Mouse (Mus musculus) embryonic facial prominence, embryonic 10.5 days (tissue): ENCODE data around the gene Wdr64. TPM values are rescaled to one million over a fixed set of nuclear protein-coding genes. Genes with fewer than 3 reads are reported as not detected.

Experiments used
- DNase-seq: peaks from one replicate; pipeline ENCODE4 v3.0.0-alpha.2; 2017; ENCODE audit warnings: low spot score
- H3K27ac ChIP-seq: fragments of 300-500 bp; sonication (generic); replicated peaks from 2 replicates; pipeline ENCODE4 v1.5.1; 2016; ENCODE audit warnings: mild to moderate bottlenecking
- H3K27me3 ChIP-seq: fragments of 300-500 bp; sonication (generic); replicated peaks from 2 replicates; pipeline ENCODE4 v1.6.1; 2016; ENCODE audit warnings: low read depth, mild to moderate bottlenecking; ENCODE audit not compliant: poor library complexity, severe bottlenecking
- H3K36me3 ChIP-seq: fragments of 300-500 bp; sonication (generic); replicated peaks from 2 replicates; pipeline ENCODE4 v1.6.1; 2016; ENCODE audit warnings: mild to moderate bottlenecking, moderate library complexity
- H3K4me1 ChIP-seq: fragments of 300-500 bp; sonication (generic); 2 replicates; pipeline ENCODE4 v1.6.1; 2016
- H3K4me3 ChIP-seq: fragments of 300-500 bp; sonication (generic); 2 replicates; pipeline ENCODE4 v1.5.1; 2016; ENCODE audit warnings: mild to moderate bottlenecking, moderate library complexity
- H3K9me3 ChIP-seq: fragments of 300-500 bp; sonication (generic); 2 replicates; pipeline ENCODE4 v1.6.1; 2016; ENCODE audit warnings: mild to moderate bottlenecking
- WGBS: fragments of 180-500 bp; shearing (Covaris S2); methylation state at CpG from one replicate; pipeline ENCODE4 v1.1.7; 2016; 5-methylcytosine and 5-hydroxymethylcytosine counted together
- polyA plus RNA-seq: library from polyadenylated mRNA; unstranded; fragments of >200 nt; fragmentation: Nextera tagmentation; extraction: Ambion mirVana; gene quantifications from 2 replicates; pipeline ENCODE4 v1.2.1, GENCODE M21; 2016

Wdr64 gene
- polyA plus RNA-seq, 1 experiment from 2014 or later: not detected

- H3K27me3 ChIP-seq: no peaks in the 10 kb centered on the region
- peak; percentile 98 for DNase-seq
- under 1% methylated on average over 73 of the region's 73 CpGs for WGBS
- H3K36me3 ChIP-seq: peaks cover 11% of the 10 kb centered on the region
- peak within 1 kb of the TSS; percentile 97 for H3K27ac ChIP-seq
- peak within 1 kb of the TSS; percentile 84 for H3K4me3 ChIP-seq
- peaks cover 26% of the 10 kb centered on the region for H3K4me1 ChIP-seq
- H3K9me3 ChIP-seq: no peaks in the 10 kb centered on the region
Measured at GRCm38 (mm10) chr1:175692246-175692996, 6.0 kb upstream of the Wdr64 start, which contains the start of the genes Opn3 and Chml. TSS of gene Opn3 (minus strand) at chr1:175692776. TSS of gene Chml (minus strand) at chr1:175692901.

GRCm38 (mm10) chr1:175692997-175693361 is 5.4 kb upstream of the Wdr64 start:
- H3K4me3 ChIP-seq: peak overlapping the region; percentile 84
- WGBS: 2% methylated on average over 17 of the region's 17 CpGs
- H3K9me3 ChIP-seq: no peaks in the 10 kb centered on the region
- H3K27ac ChIP-seq: peak overlapping the region; percentile 97
- no peaks in the 10 kb centered on the region for H3K27me3 ChIP-seq
- H3K4me1 ChIP-seq: peaks cover 26% of the 10 kb centered on the region
- no peak for DNase-seq
- H3K36me3 ChIP-seq: peaks cover 6% of the 10 kb centered on the region

- no peak overlapping the region for H3K27ac ChIP-seq
- peak overlapping the region; percentile 84 for H3K4me3 ChIP-seq
- peaks cover under 1% of the 10 kb centered on the region; the same call in 1 of the 2 replicates for H3K36me3 ChIP-seq
- H3K27me3 ChIP-seq: no peaks in the 10 kb centered on the region
- WGBS: 48% methylated on average over 12 of the region's 12 CpGs
- DNase-seq: no peak
- H3K4me1 ChIP-seq: peaks cover 26% of the 10 kb centered on the region
- H3K9me3 ChIP-seq: no peaks in the 10 kb centered on the region
Measured at GRCm38 (mm10) chr1:175693429-175693960, 4.9 kb upstream of the Wdr64 start.

- Histone ChIP-seq H3K27me3 (no peaks in the 10 kb centered on the region), H3K4me1 (peaks cover 5% of the 10 kb centered on the region; the same call in 1 of the 2 replicates), H3K9me3 (no peaks in the 10 kb centered on the region), H3K36me3 (no peaks in the 10 kb centered on the region), H3K4me3 (no peak overlapping the region), H3K27ac (no peak overlapping the region)
- DNase-seq: no peak
- WGBS: 67% methylated on average over 3 of the region's 3 CpGs
Measured at GRCm38 (mm10) chr1:175699375-175699774, 982 bp downstream of the Wdr64 start.

GRCm38 (mm10) chr1:175699796-175700195 is 1.4 kb downstream of the Wdr64 start:
- Histone ChIP-seq H3K9me3 (no peaks in the 10 kb centered on the region), H3K36me3 (no peaks in the 10 kb centered on the region), H3K27ac (no peak overlapping the region), H3K4me1 (peaks cover 5% of the 10 kb centered on the region; the same call in 1 of the 2 replicates), H3K4me3 (no peak overlapping the region), H3K27me3 (no peaks in the 10 kb centered on the region)
- DNase-seq: peak; percentile 18
- WGBS: 34% methylated on average over 4 of the region's 4 CpGs

GRCm38 (mm10) chr1:175701145-175701544 is 2.8 kb downstream of the Wdr64 start:
- no peaks in the 10 kb centered on the region for H3K36me3 ChIP-seq
- H3K27ac ChIP-seq: no peak overlapping the region
- peaks cover 5% of the 10 kb centered on the region; the same call in 1 of the 2 replicates for H3K4me1 ChIP-seq
- H3K4me3 ChIP-seq: no peak overlapping the region
- no peaks in the 10 kb centered on the region for H3K9me3 ChIP-seq
- DNase-seq: no peak
- 79% methylated on average over 4 of the region's 4 CpGs for WGBS
- no peaks in the 10 kb centered on the region for H3K27me3 ChIP-seq

GRCm38 (mm10) chr1:175707599-175707998 is 9.2 kb downstream of the Wdr64 start:
- WGBS: 80% methylated on average over 5 of the region's 5 CpGs
- H3K4me1 ChIP-seq: no peaks in the 10 kb centered on the region
- H3K9me3 ChIP-seq: no peaks in the 10 kb centered on the region
- no peak for DNase-seq
- H3K36me3 ChIP-seq: no peaks in the 10 kb centered on the region
- no peak overlapping the region for H3K4me3 ChIP-seq
- no peaks in the 10 kb centered on the region for H3K27me3 ChIP-seq
- no peak overlapping the region for H3K27ac ChIP-seq

- Histone ChIP-seq H3K4me3 (no peak overlapping the region), H3K27ac (no peak overlapping the region), H3K4me1 (no peaks in the 10 kb centered on the region), H3K36me3 (no peaks in the 10 kb centered on the region), H3K27me3 (no peaks in the 10 kb centered on the region), H3K9me3 (no peaks in the 10 kb centered on the region)
- no peak for DNase-seq
Measured at GRCm38 (mm10) chr1:175708013-175708412, 9.6 kb downstream of the Wdr64 start.

GRCm38 (mm10) chr1:175712338-175712909 is 14.0 kb downstream of the Wdr64 start:
- Histone ChIP-seq H3K27ac (no peak overlapping the region), H3K27me3 (no peaks in the 10 kb centered on the region), H3K4me1 (no peaks in the 10 kb centered on the region), H3K36me3 (no peaks in the 10 kb centered on the region), H3K4me3 (no peak overlapping the region), H3K9me3 (no peaks in the 10 kb centered on the region)
- DNase-seq: no peak
- 84% methylated on average over 11 of the region's 11 CpGs for WGBS

- no peak for DNase-seq
- H3K4me3 ChIP-seq: no peak overlapping the region
- no peak overlapping the region for H3K27ac ChIP-seq
- H3K9me3 ChIP-seq: no peaks in the 10 kb centered on the region
- H3K4me1 ChIP-seq: no peaks in the 10 kb centered on the region
- H3K36me3 ChIP-seq: no peaks in the 10 kb centered on the region
- WGBS: 91% methylated on average over 9 of the region's 9 CpGs
- H3K27me3 ChIP-seq: no peaks in the 10 kb centered on the region
Measured at GRCm38 (mm10) chr1:175716832-175717231, 18.4 kb downstream of the Wdr64 start.

GRCm38 (mm10) chr1:175725771-175726170 is 27.4 kb downstream of the Wdr64 start:
- no peak overlapping the region for H3K4me3 ChIP-seq
- WGBS: 59% methylated on average over 7 of the region's 7 CpGs
- no peaks in the 10 kb centered on the region for H3K36me3 ChIP-seq
- no peaks in the 10 kb centered on the region for H3K27me3 ChIP-seq
- H3K4me1 ChIP-seq: 0 out of 2 replicates have a peak, but pooled peaks cover 3% of the 10 kb centered on the region
- no peak overlapping the region for H3K27ac ChIP-seq
- no peaks in the 10 kb centered on the region for H3K9me3 ChIP-seq
- no peak for DNase-seq

GRCm38 (mm10) chr1:175754576-175755364 is 56.4 kb downstream of the Wdr64 start:
- DNase-seq: no peak
- 84% methylated on average over 10 of the region's 10 CpGs for WGBS
- Histone ChIP-seq H3K4me1 (no peaks in the 10 kb centered on the region), H3K36me3 (no peaks in the 10 kb centered on the region), H3K4me3 (no peak overlapping the region), H3K27me3 (no peaks in the 10 kb centered on the region), H3K9me3 (no peaks in the 10 kb centered on the region), H3K27ac (no peak overlapping the region)
